Mouse (Mus musculus) intestine, postnatal 0 days (tissue): ENCODE measurements around the gene Zcchc4. TPM values are rescaled to one million over a fixed set of nuclear protein-coding genes. Genes with fewer than 3 reads are reported as not detected.

ENCODE experiments used
- ATAC-seq: fragments of 200-750 bp; cut with Nextera tagmentation; 2 replicates; pipeline ENCODE4 v1.8.0; 2017; ENCODE audit warnings: mild to moderate bottlenecking, moderate TSS enrichment, moderate library complexity
- H3K27ac ChIP-seq: fragments of 300-500 bp; sonication (generic); 2 replicates; pipeline ENCODE4 v1.5.1; 2014; ENCODE audit warnings: mild to moderate bottlenecking, low read depth, low read length, moderate library complexity
- H3K27me3 ChIP-seq: fragments of 300-500 bp; sonication (generic); replicated peaks from 2 replicates; pipeline ENCODE4 v1.6.1; 2014; ENCODE audit warnings: low read length, mixed read lengths; ENCODE audit not compliant: control insufficient read depth, insufficient read depth
- H3K36me3 ChIP-seq: fragments of 300-500 bp; sonication (generic); 2 replicates; pipeline ENCODE4 v1.6.1; 2014; ENCODE audit warnings: mild to moderate bottlenecking, moderate library complexity; ENCODE audit not compliant: control insufficient read depth, insufficient read depth
- H3K4me1 ChIP-seq: fragments of 300-500 bp; sonication (generic); replicated peaks from 2 replicates; pipeline ENCODE4 v1.6.1; 2014; ENCODE audit warnings: antibody characterized with exemption, low read length, mixed read lengths; ENCODE audit not compliant: control insufficient read depth, insufficient read depth
- H3K4me2 ChIP-seq: fragments of 300-500 bp; sonication (generic); replicated peaks from 2 replicates; pipeline ENCODE4 v1.6.1; 2014; ENCODE audit warnings: low read depth, mild to moderate bottlenecking, moderate library complexity
- H3K4me3 ChIP-seq: fragments of 300-500 bp; sonication (generic); 2 replicates; pipeline ENCODE4 v1.5.1; 2014; ENCODE audit warnings: low read depth, low read length
- H3K9ac ChIP-seq: fragments of 300-500 bp; sonication (generic); 2 replicates; pipeline ENCODE4 v1.6.1; 2014; ENCODE audit warnings: mild to moderate bottlenecking, low read depth, low read length
- H3K9me3 ChIP-seq: fragments of 300-500 bp; sonication (generic); 2 replicates; pipeline ENCODE4 v1.6.1; 2016; ENCODE audit warnings: mixed run types; ENCODE audit not compliant: control insufficient read depth
- CTCF ChIP-seq: sonication (generic); IDR thresholded peaks from 2 replicates; pipeline ENCODE4 v1.5.1; 2016; ENCODE audit warnings: low read depth, mild to moderate bottlenecking, control low read depth, antibody characterized with exemption, moderate library complexity
- WGBS: fragments of 180-500 bp; shearing (Covaris S2); extraction: QIAGEN DNeasy Blood & Tissue Kit; methylation state at CpG from one replicate; pipeline ENCODE4 v1.1.7; 2014; 5-methylcytosine and 5-hydroxymethylcytosine counted together
- polyA plus RNA-seq: library from polyadenylated mRNA; unstranded; fragments of >200 nt; fragmentation: Nextera tagmentation; extraction: Ambion mirVana; gene quantifications from 2 replicates; pipeline ENCODE4 v1.2.1, GENCODE M21; 2015

The Zcchc4 gene
- polyA plus RNA-seq, 1 experiment from 2014 or later: 4.2 TPM

- no peak overlapping the region for H3K4me3 ChIP-seq
- 62% methylated on average over 7 of the region's 7 CpGs for WGBS
- peaks cover 13% of the 10 kb centered on the region; the same call in 1 of the 2 replicates for H3K36me3 ChIP-seq
- ATAC-seq: no peak
- H3K9ac ChIP-seq: no peak overlapping the region
- H3K4me2 ChIP-seq: no peak overlapping the region
- no peaks in the 10 kb centered on the region for H3K4me1 ChIP-seq
- no peak for TF ChIP-seq CTCF
- no peak overlapping the region for H3K27ac ChIP-seq
- no peaks in the 10 kb centered on the region for H3K9me3 ChIP-seq
- H3K27me3 ChIP-seq: no peaks in the 10 kb centered on the region
These were observed 11.5 kb downstream of the Zcchc4 start for GRCm38 (mm10) chr5:52786556-52787322.

DNA sequence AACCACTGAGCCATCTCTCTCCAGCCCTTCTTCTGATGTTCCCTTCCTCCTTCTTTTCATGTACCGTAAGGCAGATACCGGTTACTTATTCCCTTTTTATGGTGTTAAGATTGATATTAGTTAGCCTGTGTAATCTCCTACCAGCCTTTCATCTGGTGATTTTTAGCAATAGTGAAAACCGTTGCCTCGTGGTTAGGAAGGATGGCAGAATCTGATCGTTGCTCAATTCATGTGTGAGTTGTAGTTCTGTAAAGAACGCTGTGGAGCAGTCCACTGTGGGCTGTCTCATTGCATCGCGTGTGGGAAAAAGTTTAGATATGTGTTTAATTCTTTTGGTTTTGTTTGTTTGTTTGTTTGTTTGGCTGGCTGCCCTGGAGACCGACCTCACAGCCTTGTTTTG, 18.0 kb downstream of the Zcchc4 start:
- H3K27ac ChIP-seq: no peak overlapping the region
- H3K36me3 ChIP-seq: peaks cover 28% of the 10 kb centered on the region
- no peak overlapping the region for H3K4me3 ChIP-seq
- no peaks in the 10 kb centered on the region for H3K9me3 ChIP-seq
- TF ChIP-seq CTCF: no peak
- ATAC-seq: no peak
- H3K4me2 ChIP-seq: no peak overlapping the region
- WGBS: 91% methylated on average over 9 of the region's 9 CpGs
- H3K9ac ChIP-seq: no peak overlapping the region
- H3K4me1 ChIP-seq: no peaks in the 10 kb centered on the region
- no peaks in the 10 kb centered on the region for H3K27me3 ChIP-seq

DNA sequence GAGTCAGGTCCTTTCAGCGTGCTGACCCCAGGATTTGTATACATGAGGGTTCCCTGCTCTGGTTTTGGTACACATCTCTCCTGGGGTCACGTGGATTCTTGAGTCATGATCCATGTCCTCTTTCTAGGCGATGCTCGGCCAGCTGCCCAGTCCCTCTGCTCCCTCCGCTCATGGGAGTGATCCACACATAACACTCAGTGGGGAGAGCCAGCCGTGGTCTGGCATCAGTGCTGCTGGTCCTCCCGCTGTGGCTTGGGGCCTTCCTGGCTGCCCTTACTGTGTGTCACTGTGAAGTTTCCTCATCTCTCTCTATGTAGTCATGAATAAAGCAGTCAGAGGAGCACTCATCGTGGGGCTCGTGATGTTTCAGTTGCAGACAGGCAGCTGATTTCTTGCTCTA, 18.9 kb downstream of the Zcchc4 start:
- no peak overlapping the region for H3K4me2 ChIP-seq
- no peak overlapping the region for H3K27ac ChIP-seq
- H3K4me3 ChIP-seq: no peak overlapping the region
- H3K4me1 ChIP-seq: no peaks in the 10 kb centered on the region
- peaks cover 26% of the 10 kb centered on the region for H3K36me3 ChIP-seq
- no peaks in the 10 kb centered on the region for H3K27me3 ChIP-seq
- H3K9me3 ChIP-seq: no peaks in the 10 kb centered on the region
- WGBS: 85% methylated on average over 9 of the region's 9 CpGs
- no peak for ATAC-seq
- no peak for TF ChIP-seq CTCF
- H3K9ac ChIP-seq: no peak overlapping the region

DNA sequence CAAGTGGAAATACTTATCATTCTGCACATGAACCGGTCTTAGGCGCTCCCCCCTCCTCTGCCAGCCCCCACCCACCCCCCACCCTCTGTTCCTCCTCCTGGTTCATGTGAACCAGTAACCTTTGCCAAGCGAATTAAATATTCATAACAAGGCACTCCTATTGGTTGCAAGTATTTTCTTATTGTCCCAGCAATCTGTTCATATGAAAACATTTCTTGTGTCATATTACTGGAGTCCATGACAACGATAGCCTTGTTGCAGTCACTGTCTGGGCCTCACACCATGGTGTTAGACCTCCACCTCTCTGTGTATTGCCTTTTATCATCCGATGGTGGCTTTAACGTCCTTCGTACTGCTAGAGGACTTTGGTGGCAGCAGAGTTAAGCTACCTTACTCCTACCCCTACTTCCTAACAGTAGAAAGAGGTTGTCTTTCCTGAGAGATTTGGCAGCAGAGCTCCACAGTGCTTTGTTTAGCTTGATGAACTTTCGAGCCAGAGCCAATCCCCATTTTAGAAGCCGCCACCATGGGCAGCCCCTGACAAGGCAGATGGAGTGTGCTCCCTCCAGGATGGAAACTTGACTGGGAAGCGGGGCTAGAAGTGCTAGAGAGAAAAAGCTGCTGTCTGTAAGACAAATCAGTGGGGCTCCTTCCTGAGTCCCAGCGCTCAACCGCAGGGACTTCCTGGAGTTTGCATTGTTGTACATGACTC, 24.2 kb downstream of the Zcchc4 start:
- 91% methylated on average over 12 of the region's 12 CpGs for WGBS
- TF ChIP-seq CTCF: no peak
- Histone ChIP-seq H3K27me3 (no peaks in the 10 kb centered on the region), H3K4me2 (no peak overlapping the region), H3K9ac (no peak overlapping the region), H3K4me3 (no peak overlapping the region), H3K36me3 (peaks cover 28% of the 10 kb centered on the region), H3K9me3 (no peaks in the 10 kb centered on the region), H3K27ac (no peak overlapping the region), H3K4me1 (no peaks in the 10 kb centered on the region)
- ATAC-seq: no peak

DNA sequence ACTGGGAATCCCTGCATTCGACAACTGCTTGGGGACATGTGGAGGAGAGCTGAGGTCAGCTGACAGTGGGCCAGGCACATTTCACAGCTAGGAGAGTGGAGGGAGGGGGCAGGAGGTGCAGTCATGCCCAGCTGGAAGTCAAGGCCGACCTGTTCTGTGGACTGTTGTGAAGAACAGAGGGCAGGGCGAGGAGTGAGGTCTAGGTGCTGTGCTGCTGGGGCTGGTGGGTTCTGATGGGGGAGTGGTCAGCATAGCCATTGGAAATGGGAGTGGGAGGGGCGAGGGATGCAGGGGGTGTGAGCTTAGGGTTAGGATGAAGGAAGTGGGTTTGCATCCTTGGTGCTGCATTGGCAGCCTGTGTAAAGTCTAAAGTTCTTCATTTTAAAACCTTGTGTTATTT, 30.6 kb downstream of the Zcchc4 start:
- no peaks in the 10 kb centered on the region for H3K9me3 ChIP-seq
- no peak overlapping the region for H3K4me2 ChIP-seq
- no peak for ATAC-seq
- H3K27me3 ChIP-seq: no peaks in the 10 kb centered on the region
- H3K4me1 ChIP-seq: no peaks in the 10 kb centered on the region
- H3K27ac ChIP-seq: no peak overlapping the region
- no peak for TF ChIP-seq CTCF
- no peak overlapping the region for H3K4me3 ChIP-seq
- H3K9ac ChIP-seq: no peak overlapping the region
- WGBS: 75% methylated on average over 4 of the region's 4 CpGs
- H3K36me3 ChIP-seq: peaks cover 22% of the 10 kb centered on the region; the same call in 1 of the 2 replicates

DNA sequence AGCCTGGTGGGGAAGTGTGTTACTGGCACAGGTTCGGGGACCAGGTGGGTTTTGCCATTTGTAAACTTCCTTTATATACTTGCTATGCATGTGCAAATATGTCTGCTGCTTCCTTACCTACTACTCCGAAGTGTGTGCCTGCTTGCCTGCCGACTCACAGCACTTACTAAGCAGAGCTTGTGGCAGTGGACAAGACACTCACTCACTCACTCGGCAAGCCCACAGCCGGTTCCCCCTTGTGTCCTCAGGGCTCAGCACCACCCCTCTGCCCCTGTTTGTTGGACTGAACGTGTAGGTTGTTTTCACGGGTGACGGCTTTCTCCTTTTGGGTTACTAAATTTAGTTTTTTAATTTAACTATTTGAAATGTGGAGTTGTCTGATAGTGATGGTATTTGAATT, 31.1 kb downstream of the Zcchc4 start:
- Histone ChIP-seq H3K4me1 (no peaks in the 10 kb centered on the region), H3K4me3 (no peak overlapping the region), H3K9me3 (no peaks in the 10 kb centered on the region), H3K36me3 (peaks cover 22% of the 10 kb centered on the region; the same call in 1 of the 2 replicates), H3K27me3 (no peaks in the 10 kb centered on the region), H3K4me2 (no peak overlapping the region), H3K27ac (no peak overlapping the region), H3K9ac (no peak overlapping the region)
- no peak for TF ChIP-seq CTCF
- ATAC-seq: no peak
- WGBS: 84% methylated on average over 8 of the region's 8 CpGs
